Mouse (Mus musculus): ENCODE measurements at regions not wholly inside any gene's neighbourhood (a gene's known extent, or its start where the extent isn't known, plus 50 kb on each side); places are given as distances from the start of the nearest gene placed in this dataset.
A peak's percentile ranks its signal among the peaks of the same experiment; 100 is the strongest.

GRCm38 (mm10) chr3:42570364-42571024 lies 828.1 kb downstream of the D3Ertd751e start:
- WGBS: 78% methylated on average over 3 of the region's 3 CpGs
- Histone ChIP-seq H3K9ac (replicated peaks; ENCODE audit: low read length) (no peak overlapping the region), H3K27ac (replicated peaks; ENCODE audit: low read depth, low read length) (no peak overlapping the region), H3K9me3 (replicated peaks; ENCODE audit: control insufficient read depth, low read length) (no peaks in the 10 kb centered on the region), H3K36me3 (replicated peaks; ENCODE audit: control insufficient read depth, insufficient read depth, low read depth, low read length) (no peaks in the 10 kb centered on the region), H3K4me2 (ENCODE audit: low read depth, low read length) (no peak overlapping the region), H3K27me3 (ENCODE audit: control insufficient read depth, insufficient read depth, low read length) (no peaks in the 10 kb centered on the region), H3K4me3 (ENCODE audit: low read depth, low read length) (no peak overlapping the region), H3K4me1 (ENCODE audit: control insufficient read depth, insufficient read depth, low read length) (no peaks in the 10 kb centered on the region)
- ATAC-seq (replicated peaks; ENCODE audit: insufficient number of reproducible peaks, low FRiP score, low TSS enrichment, low read depth) (no peak), DNase-seq (ENCODE audit: low spot score) (no peak)

- no peaks in the 10 kb centered on the region for H3K4me1 ChIP-seq (ENCODE audit: control insufficient read depth, insufficient read depth, low read length)
- H3K4me3 ChIP-seq (ENCODE audit: low read depth, low read length): no peak overlapping the region
- H3K9me3 ChIP-seq (replicated peaks; ENCODE audit: control insufficient read depth, low read length): no peaks in the 10 kb centered on the region
- ATAC-seq (replicated peaks; ENCODE audit: insufficient number of reproducible peaks, low FRiP score, low TSS enrichment, low read depth) (no peak), DNase-seq (ENCODE audit: low spot score) (no peak)
- H3K27me3 ChIP-seq (ENCODE audit: control insufficient read depth, insufficient read depth, low read length): no peaks in the 10 kb centered on the region
- H3K9ac ChIP-seq (replicated peaks; ENCODE audit: low read length): no peak overlapping the region
- no peaks in the 10 kb centered on the region for H3K36me3 ChIP-seq (replicated peaks; ENCODE audit: control insufficient read depth, insufficient read depth, low read depth, low read length)
- WGBS: 13% methylated on average over 3 of the region's 3 CpGs
- no peak overlapping the region for H3K4me2 ChIP-seq (ENCODE audit: low read depth, low read length)
- H3K27ac ChIP-seq (replicated peaks; ENCODE audit: low read depth, low read length): no peak overlapping the region
Measured at GRCm38 (mm10) chr3:42571877-42572459, 829.6 kb downstream of the D3Ertd751e start.

- no peak overlapping the region for H3K4me3 ChIP-seq (ENCODE audit: low read depth, low read length)
- no peak overlapping the region for H3K27ac ChIP-seq (replicated peaks; ENCODE audit: low read depth, low read length)
- H3K27me3 ChIP-seq (ENCODE audit: control insufficient read depth, insufficient read depth, low read length): no peaks in the 10 kb centered on the region
- DNase-seq (ENCODE audit: low spot score) (peak; percentile 13), ATAC-seq (replicated peaks; ENCODE audit: insufficient number of reproducible peaks, low FRiP score, low TSS enrichment, low read depth) (peak; percentile 79)
- no peak overlapping the region for H3K4me2 ChIP-seq (ENCODE audit: low read depth, low read length)
- no peak overlapping the region for H3K9ac ChIP-seq (replicated peaks; ENCODE audit: low read length)
- H3K36me3 ChIP-seq (replicated peaks; ENCODE audit: control insufficient read depth, insufficient read depth, low read depth, low read length): no peaks in the 10 kb centered on the region
- no peaks in the 10 kb centered on the region for H3K4me1 ChIP-seq (ENCODE audit: control insufficient read depth, insufficient read depth, low read length)
- no peaks in the 10 kb centered on the region for H3K9me3 ChIP-seq (replicated peaks; ENCODE audit: control insufficient read depth, low read length)
Measured at GRCm38 (mm10) chr3:42573155-42573554, 830.7 kb downstream of the D3Ertd751e start.

- H3K27me3 ChIP-seq (ENCODE audit: control insufficient read depth, insufficient read depth, low read length): no peaks in the 10 kb centered on the region
- WGBS: 22% methylated on average over 1 of the region's 1 CpGs
- H3K36me3 ChIP-seq (replicated peaks; ENCODE audit: control insufficient read depth, insufficient read depth, low read depth, low read length): no peaks in the 10 kb centered on the region
- no peak overlapping the region for H3K4me3 ChIP-seq (ENCODE audit: low read depth, low read length)
- H3K9ac ChIP-seq (replicated peaks; ENCODE audit: low read length): no peak overlapping the region
- no peaks in the 10 kb centered on the region for H3K9me3 ChIP-seq (replicated peaks; ENCODE audit: control insufficient read depth, low read length)
- H3K4me1 ChIP-seq (ENCODE audit: control insufficient read depth, insufficient read depth, low read length): no peaks in the 10 kb centered on the region
- DNase-seq (ENCODE audit: low spot score) (no peak), ATAC-seq (replicated peaks; ENCODE audit: insufficient number of reproducible peaks, low FRiP score, low TSS enrichment, low read depth) (no peak)
- no peak overlapping the region for H3K4me2 ChIP-seq (ENCODE audit: low read depth, low read length)
- H3K27ac ChIP-seq (replicated peaks; ENCODE audit: low read depth, low read length): no peak overlapping the region
Measured at GRCm38 (mm10) chr3:42582311-42582710, 839.9 kb downstream of the D3Ertd751e start.

- H3K9me3 ChIP-seq (replicated peaks; ENCODE audit: control insufficient read depth, low read length): no peaks in the 10 kb centered on the region
- no peak overlapping the region for H3K27ac ChIP-seq (replicated peaks; ENCODE audit: low read depth, low read length)
- WGBS: 71% methylated on average over 6 of the region's 6 CpGs
- ATAC-seq (replicated peaks; ENCODE audit: insufficient number of reproducible peaks, low FRiP score, low TSS enrichment, low read depth) (no peak), DNase-seq (ENCODE audit: low spot score) (no peak)
- no peak overlapping the region for H3K4me2 ChIP-seq (ENCODE audit: low read depth, low read length)
- H3K27me3 ChIP-seq (ENCODE audit: control insufficient read depth, insufficient read depth, low read length): no peaks in the 10 kb centered on the region
- H3K36me3 ChIP-seq (replicated peaks; ENCODE audit: control insufficient read depth, insufficient read depth, low read depth, low read length): no peaks in the 10 kb centered on the region
- no peak overlapping the region for H3K9ac ChIP-seq (replicated peaks; ENCODE audit: low read length)
- H3K4me3 ChIP-seq (ENCODE audit: low read depth, low read length): no peak overlapping the region
- no peaks in the 10 kb centered on the region for H3K4me1 ChIP-seq (ENCODE audit: control insufficient read depth, insufficient read depth, low read length)
Measured at GRCm38 (mm10) chr3:42587296-42587932, 845.0 kb downstream of the D3Ertd751e start.

GRCm38 (mm10) chr3:42589516-42589915 lies 847.1 kb downstream of the D3Ertd751e start:
- 73% methylated on average over 2 of the region's 2 CpGs for WGBS
- no peak for DNase-seq (ENCODE audit: low spot score)
- H3K36me3 ChIP-seq (replicated peaks; ENCODE audit: control insufficient read depth, insufficient read depth, low read depth, low read length): no peaks in the 10 kb centered on the region
- no peaks in the 10 kb centered on the region for H3K4me1 ChIP-seq (ENCODE audit: control insufficient read depth, insufficient read depth, low read length)
- no peak overlapping the region for H3K4me2 ChIP-seq (ENCODE audit: low read depth, low read length)
- H3K9ac ChIP-seq (replicated peaks; ENCODE audit: low read length): no peak overlapping the region
- no peaks in the 10 kb centered on the region for H3K9me3 ChIP-seq (replicated peaks; ENCODE audit: control insufficient read depth, low read length)
- H3K27ac ChIP-seq (replicated peaks; ENCODE audit: low read depth, low read length): no peak overlapping the region
- H3K4me3 ChIP-seq (ENCODE audit: low read depth, low read length): no peak overlapping the region
- H3K27me3 ChIP-seq (ENCODE audit: control insufficient read depth, insufficient read depth, low read length): no peaks in the 10 kb centered on the region
- ATAC-seq (replicated peaks; ENCODE audit: insufficient number of reproducible peaks, low FRiP score, low TSS enrichment, low read depth): no peak

GRCm38 (mm10) chr3:42590126-42590525 lies 847.7 kb downstream of the D3Ertd751e start:
- Histone ChIP-seq H3K27me3 (ENCODE audit: control insufficient read depth, insufficient read depth, low read length) (no peaks in the 10 kb centered on the region), H3K9ac (replicated peaks; ENCODE audit: low read length) (no peak overlapping the region), H3K4me3 (ENCODE audit: low read depth, low read length) (no peak overlapping the region), H3K9me3 (replicated peaks; ENCODE audit: control insufficient read depth, low read length) (no peaks in the 10 kb centered on the region), H3K4me2 (ENCODE audit: low read depth, low read length) (no peak overlapping the region), H3K27ac (replicated peaks; ENCODE audit: low read depth, low read length) (no peak overlapping the region), H3K4me1 (ENCODE audit: control insufficient read depth, insufficient read depth, low read length) (no peaks in the 10 kb centered on the region), H3K36me3 (replicated peaks; ENCODE audit: control insufficient read depth, insufficient read depth, low read depth, low read length) (no peaks in the 10 kb centered on the region)
- DNase-seq (ENCODE audit: low spot score): no peak
- WGBS: 84% methylated on average over 2 of the region's 2 CpGs
- ATAC-seq (replicated peaks; ENCODE audit: insufficient number of reproducible peaks, low FRiP score, low TSS enrichment, low read depth): no peak

- Histone ChIP-seq H3K9me3 (replicated peaks; ENCODE audit: control insufficient read depth, low read length) (no peaks in the 10 kb centered on the region), H3K4me1 (ENCODE audit: control insufficient read depth, insufficient read depth, low read length) (no peaks in the 10 kb centered on the region), H3K9ac (replicated peaks; ENCODE audit: low read length) (no peak overlapping the region), H3K4me2 (ENCODE audit: low read depth, low read length) (no peak overlapping the region), H3K27me3 (ENCODE audit: control insufficient read depth, insufficient read depth, low read length) (no peaks in the 10 kb centered on the region), H3K27ac (replicated peaks; ENCODE audit: low read depth, low read length) (no peak overlapping the region), H3K36me3 (replicated peaks; ENCODE audit: control insufficient read depth, insufficient read depth, low read depth, low read length) (no peaks in the 10 kb centered on the region), H3K4me3 (ENCODE audit: low read depth, low read length) (no peak overlapping the region)
- WGBS: 79% methylated on average over 6 of the region's 6 CpGs
- ATAC-seq (replicated peaks; ENCODE audit: insufficient number of reproducible peaks, low FRiP score, low TSS enrichment, low read depth) (no peak), DNase-seq (ENCODE audit: low spot score) (no peak)
Measured at GRCm38 (mm10) chr3:42593792-42594433, 851.5 kb downstream of the D3Ertd751e start.
